Mouse (Mus musculus): ENCODE results near the gene Chmp6.

Chmp6 gene

DNA sequence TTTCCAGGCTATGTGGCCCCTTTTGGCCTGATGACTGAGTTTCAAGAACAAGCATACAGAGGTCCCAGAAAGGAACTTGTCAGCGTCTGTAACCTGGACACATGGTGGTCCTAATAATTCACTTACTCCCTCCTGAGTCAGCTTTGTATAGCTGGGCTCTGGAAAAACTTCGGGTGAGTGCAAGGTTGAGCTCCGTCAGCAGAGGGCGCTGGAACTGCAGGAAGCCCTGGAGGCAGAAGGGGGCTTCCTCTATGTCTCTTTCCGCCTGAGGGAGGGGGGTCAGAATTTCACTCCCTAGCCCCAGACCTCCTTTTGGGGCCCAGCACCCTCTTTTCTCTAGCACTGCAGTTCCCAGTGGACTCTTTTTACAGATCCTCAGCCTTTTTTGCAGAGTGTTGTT lies 3.8 kb upstream of the Chmp6 start:
- peak; percentile 92 for DNase-seq

DNA sequence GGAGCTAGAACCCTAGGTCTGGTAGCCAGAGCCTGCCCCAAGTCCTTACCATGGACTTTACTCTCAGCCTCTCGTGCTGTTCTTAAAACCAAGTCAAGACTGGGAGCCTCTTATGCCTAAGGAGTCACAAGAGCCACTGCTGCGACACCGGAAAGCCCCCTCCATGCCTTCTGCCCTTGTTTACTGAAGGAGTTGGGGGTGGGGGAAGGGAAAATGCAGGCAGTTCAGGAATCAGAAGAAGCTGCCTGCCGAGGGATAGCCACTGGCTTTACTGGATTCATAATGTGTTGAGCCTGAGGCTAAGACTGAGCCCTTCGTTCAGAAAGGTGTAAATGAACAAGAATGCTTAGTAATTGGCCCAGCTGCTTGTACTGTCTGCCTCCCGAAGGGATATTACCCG lies 396 bp upstream of the Chmp6 start:
- peak; percentile 89 for DNase-seq

- DNase-seq: no peak
These were observed 684 bp downstream of the Chmp6 start for GRCm38 (mm10) chr11:119913935-119914314.

DNA sequence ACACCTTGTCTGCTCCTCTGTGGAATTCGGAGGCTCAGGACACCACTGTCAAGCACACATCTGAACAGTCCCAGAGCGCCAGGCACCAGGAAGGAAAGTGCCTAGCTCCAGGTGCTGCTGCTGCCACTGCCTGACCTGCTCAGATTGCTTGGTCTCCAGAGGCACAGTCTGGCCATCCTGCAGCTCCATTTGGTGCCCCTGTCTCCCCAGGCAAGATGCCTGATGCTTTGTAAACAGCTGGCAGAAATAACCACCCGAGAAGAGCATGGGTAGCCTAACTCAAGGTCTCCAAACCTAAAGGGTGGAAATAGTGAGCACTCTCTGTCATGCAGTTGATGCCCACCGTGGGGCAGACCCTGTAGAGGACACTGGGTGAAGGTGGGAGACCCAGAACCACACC lies 1.1 kb downstream of the Chmp6 start:
- DNase-seq: peak; percentile 91

GRCm38 (mm10) chr11:119915666-119916065 lies 2.4 kb downstream of the Chmp6 start:
- DNase-seq: no peak

- DNase-seq: peak; percentile 98
These were observed 3.0 kb downstream of the Chmp6 start for GRCm38 (mm10) chr11:119916102-119916790.

DNA sequence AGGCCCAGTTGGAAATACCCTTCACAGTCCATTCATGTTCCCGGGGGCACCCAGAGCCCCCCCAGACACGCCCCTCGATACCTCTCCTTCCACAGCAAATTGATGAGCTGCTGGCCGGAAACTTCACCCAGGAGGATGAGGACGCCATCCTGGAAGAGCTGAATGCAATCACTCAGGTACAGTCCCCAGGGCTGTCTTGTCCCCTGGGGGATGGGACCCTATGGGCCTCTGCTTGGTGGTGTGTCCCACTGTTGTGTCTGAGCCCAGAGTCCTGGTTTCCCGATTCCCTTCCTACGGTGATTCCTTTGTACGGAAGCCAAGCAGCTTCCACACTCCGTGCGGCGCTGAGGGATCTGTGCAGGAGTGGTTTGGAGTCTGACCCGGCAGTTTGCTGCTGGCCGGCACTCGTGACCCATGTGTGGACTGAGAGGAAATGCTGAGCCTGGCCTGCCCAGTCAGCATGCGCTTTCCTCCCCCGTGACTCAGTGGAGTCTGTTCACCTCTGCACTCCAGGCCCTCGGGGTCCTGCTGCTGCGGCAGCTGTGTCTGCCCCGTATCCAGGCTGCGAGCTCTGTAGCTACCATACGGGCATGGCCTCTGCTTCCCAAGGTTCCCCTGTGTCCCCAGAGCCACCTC lies 3.7 kb downstream of the Chmp6 start:
- DNase-seq: peak; percentile 95

DNA sequence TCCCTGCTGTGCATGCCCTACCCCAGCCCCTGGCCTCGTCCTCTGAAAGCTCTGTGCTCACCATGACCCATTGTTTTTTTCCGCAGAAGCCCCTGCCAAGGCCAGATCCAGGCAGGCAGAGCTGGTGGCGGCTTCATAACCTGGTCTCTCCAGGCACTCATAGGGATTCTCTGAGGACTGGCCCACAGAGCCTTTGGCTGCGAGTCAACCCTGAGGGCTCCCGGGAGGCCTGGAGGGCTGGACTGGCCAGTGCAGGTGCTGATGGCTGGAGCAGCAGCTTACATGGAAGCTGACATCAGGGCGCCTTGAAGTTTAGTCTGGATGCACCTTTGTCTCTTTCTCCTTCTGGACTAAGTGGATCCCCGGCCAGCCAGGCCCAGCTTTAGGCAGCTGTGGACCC lies 5.3 kb downstream of the Chmp6 start:
- DNase-seq: no peak

GRCm38 (mm10) chr11:119919432-119919831 lies 6.2 kb downstream of the Chmp6 start:
- no peak for DNase-seq

- DNase-seq: peak; percentile 95
These were observed 6.7 kb downstream of the Chmp6 start for GRCm38 (mm10) chr11:119919897-119920296.

DNA sequence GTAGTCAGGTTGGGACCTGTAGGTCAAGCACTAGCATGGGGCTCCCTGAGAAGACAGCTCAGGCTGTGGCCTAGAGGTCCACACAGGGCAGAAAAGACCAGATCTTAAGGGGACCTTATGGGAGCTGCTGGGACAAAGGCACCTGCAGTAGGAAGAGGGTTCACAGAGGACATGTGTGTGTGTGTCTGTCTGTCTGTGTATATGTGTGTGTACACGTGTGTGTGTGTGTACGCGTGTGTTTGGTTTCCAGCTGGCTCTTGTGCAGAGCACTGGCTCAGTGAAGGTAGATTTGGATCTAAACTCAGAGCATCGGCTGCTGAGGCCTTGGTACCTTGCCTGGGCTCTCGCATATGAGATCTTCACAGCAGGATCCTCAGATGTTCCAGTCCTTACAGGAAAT lies 7.4 kb downstream of the Chmp6 start:
- no peak for DNase-seq

DNA sequence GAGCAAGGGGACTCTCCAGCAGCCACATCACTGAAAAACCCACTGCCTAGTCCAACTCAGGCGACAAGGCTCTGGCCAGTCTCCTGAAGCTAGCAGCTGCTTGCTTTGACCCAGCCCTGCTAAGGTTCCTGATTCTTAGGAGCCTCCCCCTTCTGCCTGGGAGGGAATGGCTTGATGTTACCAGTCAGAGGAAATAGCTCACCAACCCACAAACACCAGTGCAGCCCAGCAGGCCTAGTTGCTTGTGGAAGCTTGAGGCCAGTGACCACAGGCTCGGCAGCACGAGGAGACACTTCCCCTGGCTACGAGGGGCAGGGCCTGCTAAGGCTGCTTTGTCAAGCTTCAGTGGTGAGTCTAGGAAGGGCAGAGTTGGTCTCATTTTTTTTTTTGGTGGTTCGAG lies 11.9 kb downstream of the Chmp6 start:
- DNase-seq: peak; percentile 98

DNA sequence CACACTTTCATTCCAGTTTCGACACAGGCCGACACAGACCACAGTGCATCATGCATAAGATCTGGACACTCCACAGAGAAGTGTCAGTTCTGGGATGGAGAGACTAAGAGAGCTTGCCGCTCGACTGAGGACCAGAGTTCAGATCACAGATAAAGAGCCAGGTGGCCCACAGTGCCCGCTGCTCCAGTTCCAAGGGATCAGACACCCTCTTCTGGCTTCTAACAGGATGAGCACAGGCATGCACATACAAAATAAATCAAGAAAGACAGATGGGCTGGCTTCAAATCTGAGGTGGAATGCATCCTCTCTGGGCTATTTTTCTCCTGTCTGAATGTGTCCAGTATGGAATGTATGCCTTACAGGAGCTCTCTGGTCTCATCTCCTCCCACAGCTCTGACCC lies 13.5 kb downstream of the Chmp6 start:
- DNase-seq: no peak

GRCm38 (mm10) chr11:119928023-119928681 lies 14.9 kb downstream of the Chmp6 start:
- peak; percentile 98 for DNase-seq

GRCm38 (mm10) chr11:119929603-119930265 lies 16.5 kb downstream of the Chmp6 start:
- no peak for DNase-seq

DNA sequence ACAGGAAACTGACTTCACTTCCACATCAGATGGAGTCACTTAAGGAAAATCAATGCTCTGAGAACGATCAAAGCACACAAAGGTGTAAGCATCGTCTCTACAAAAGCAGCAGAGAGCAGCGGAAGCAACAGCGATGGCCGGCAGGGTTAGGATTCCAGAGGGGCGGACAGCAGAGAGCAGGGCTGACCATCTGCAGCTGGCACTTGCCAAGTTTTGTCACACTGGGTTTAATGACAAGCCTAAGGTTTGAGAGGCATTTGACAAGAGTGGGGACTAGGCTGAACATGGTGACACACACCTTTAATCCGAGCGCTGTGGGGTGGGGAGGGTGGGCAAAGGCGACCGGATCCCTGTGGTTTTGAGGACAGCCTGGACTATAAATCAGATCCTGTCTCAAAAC lies 18.6 kb downstream of the Chmp6 start:
- DNase-seq: no peak

- peak; percentile 98 for DNase-seq
These were observed 19.9 kb downstream of the Chmp6 start for GRCm38 (mm10) chr11:119933142-119933541.

GRCm38 (mm10) chr11:119933819-119934583 lies 20.8 kb downstream of the Chmp6 start:
- no peak for DNase-seq

DNA sequence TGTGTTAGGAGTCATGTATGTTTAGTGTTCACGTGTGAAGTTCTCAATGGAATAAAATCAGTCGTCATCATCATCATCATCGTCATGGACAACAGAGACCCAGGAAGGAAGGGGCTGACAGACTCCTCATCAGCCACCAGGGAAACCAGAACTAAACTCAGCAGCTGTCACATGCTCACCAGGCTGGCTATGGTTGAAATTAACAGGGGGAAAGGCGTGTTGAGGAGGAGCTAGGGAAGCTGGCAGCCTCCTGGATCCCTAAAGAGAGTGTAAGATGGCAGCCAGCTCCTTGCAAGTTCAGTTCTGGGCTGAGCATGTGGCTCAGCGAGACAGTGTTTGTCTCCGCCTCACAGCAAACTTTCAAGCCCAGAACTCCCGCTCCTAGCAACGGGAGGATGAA lies 21.5 kb downstream of the Chmp6 start:
- DNase-seq: no peak

- peak; percentile 95 for DNase-seq
These were observed 22.2 kb downstream of the Chmp6 start for GRCm38 (mm10) chr11:119935457-119935856.

GRCm38 (mm10) chr11:119936456-119936855 lies 23.2 kb downstream of the Chmp6 start:
- DNase-seq: no peak

DNA sequence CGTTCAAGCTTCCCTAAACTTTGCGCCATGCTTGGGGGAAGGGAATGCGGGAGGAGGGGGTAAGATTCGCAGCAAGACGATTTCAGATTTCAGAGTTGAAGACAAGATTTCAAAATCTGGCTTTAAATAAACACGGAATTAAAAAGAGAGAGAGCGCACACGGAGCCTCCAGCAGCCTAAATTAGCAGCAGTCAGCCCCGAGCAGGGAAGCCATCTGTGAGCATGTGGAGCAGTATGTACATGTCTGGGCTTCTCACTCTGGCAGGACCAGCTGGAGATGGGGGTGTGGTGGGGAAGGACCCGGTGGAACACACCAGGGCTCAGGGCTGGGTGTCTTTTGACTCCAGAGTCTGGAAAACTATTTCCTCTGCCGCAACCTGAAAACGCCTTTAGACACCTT lies 24.0 kb downstream of the Chmp6 start:
- DNase-seq: no peak
